Mouse (Mus musculus) heart, postnatal 0 days (tissue): ENCODE measurements around the gene Tulp1. TPM values are rescaled to one million over a fixed set of nuclear protein-coding genes. Genes with fewer than 3 reads are reported as not detected.

Experiments
- ATAC-seq: fragments of 200-750 bp; cut with Nextera tagmentation; 2 replicates; pipeline ENCODE4 v1.8.0; 2017; ENCODE audit warnings: low read depth, moderate number of reproducible peaks, moderate library complexity; ENCODE audit not compliant: insufficient read depth
- DNase-seq: peaks from one replicate; pipeline ENCODE4 v3.0.0-alpha.2; 2016; ENCODE audit warnings: low spot score
- H3K27ac ChIP-seq: fragments of 300-500 bp; sonication (generic); 2 replicates; pipeline ENCODE4 v1.5.1; 2014; ENCODE audit warnings: low read depth, mild to moderate bottlenecking
- H3K27me3 ChIP-seq: fragments of 300-500 bp; sonication (generic); 2 replicates; pipeline ENCODE4 v1.6.1; 2014; ENCODE audit warnings: low read length, mixed read lengths; ENCODE audit not compliant: control insufficient read depth, insufficient read depth
- H3K36me3 ChIP-seq: fragments of 300-500 bp; sonication (generic); replicated peaks from 2 replicates; pipeline ENCODE4 v1.6.1; 2014; ENCODE audit warnings: low read length, mixed read lengths; ENCODE audit not compliant: control insufficient read depth, insufficient read depth
- H3K4me1 ChIP-seq: fragments of 300-500 bp; sonication (generic); 2 replicates; pipeline ENCODE4 v1.6.1; 2014; ENCODE audit warnings: antibody characterized with exemption; ENCODE audit not compliant: control insufficient read depth, insufficient read depth
- H3K4me2 ChIP-seq: fragments of 300-500 bp; sonication (generic); 2 replicates; pipeline ENCODE4 v1.6.1; 2014; ENCODE audit warnings: low read depth, mild to moderate bottlenecking, low read length, moderate library complexity
- H3K4me3 ChIP-seq: fragments of 300-500 bp; sonication (generic); 2 replicates; pipeline ENCODE4 v1.5.1; 2014; ENCODE audit warnings: low read depth, low read length
- H3K9ac ChIP-seq: fragments of 300-500 bp; sonication (generic); replicated peaks from 2 replicates; pipeline ENCODE4 v1.6.1; 2014; ENCODE audit warnings: low read depth, low read length, mixed read lengths
- H3K9me3 ChIP-seq: fragments of 300-500 bp; sonication (generic); replicated peaks from 2 replicates; pipeline ENCODE4 v1.6.1; 2016; ENCODE audit warnings: low read length; ENCODE audit not compliant: control insufficient read depth
- CTCF ChIP-seq: IDR thresholded peaks from 2 replicates; pipeline ENCODE4 v1.5.1; 2016; ENCODE audit warnings: antibody characterized with exemption, control low read depth, low read depth
- EP300 ChIP-seq: IDR thresholded peaks from 2 replicates; pipeline ENCODE4 v1.6.1; 2016; ENCODE audit warnings: antibody characterized with exemption, low read depth
- WGBS: fragments of 180-500 bp; shearing (Covaris S2); extraction: QIAGEN DNeasy Blood & Tissue Kit; methylation state at CpG from one replicate; pipeline ENCODE4 v1.1.7; 2014; 5-methylcytosine and 5-hydroxymethylcytosine counted together
- polyA plus RNA-seq: library from polyadenylated mRNA; unstranded; fragments of >200 nt; fragmentation: Nextera tagmentation; extraction: Ambion mirVana; gene quantifications from 2 replicates; pipeline ENCODE4 v1.2.1, GENCODE M21; 2015
- total RNA-seq: library from RNA; depleted of rRNA; stranded (reverse); fragments of >200 nt; gene quantifications from 2 replicates; pipeline ENCODE4 v1.2.3, GENCODE M21; 2014; ENCODE audit warnings: low replicate concordance

Tulp1 gene
- total and polyA plus RNA-seq, 2 experiments from 2014 or later, result 0.61 to 1.3 TPM

GRCm38 (mm10) chr17:28355871-28356270, 9.2 kb downstream of the Tulp1 start:
- DNase-seq, result peak; percentile 72
- WGBS, result 61% methylated on average over 12 of the region's 12 CpGs

GRCm38 (mm10) chr17:28352018-28352417, 13.0 kb downstream of the Tulp1 start:
- no peaks in the 10 kb centered on the region for H3K9me3 ChIP-seq
- H3K27me3 ChIP-seq, result peaks cover 41% of the 10 kb centered on the region
- no peaks in the 10 kb centered on the region for H3K36me3 ChIP-seq
- DNase-seq, result no peak
- H3K4me3 ChIP-seq, result no peak overlapping the region
- 51% methylated on average over 11 of the region's 11 CpGs for WGBS
- H3K4me1 ChIP-seq, result peaks cover 26% of the 10 kb centered on the region
- no peak overlapping the region for H3K9ac ChIP-seq
- H3K4me2 ChIP-seq, result no peak overlapping the region
- TF ChIP-seq CTCF (no peak), EP300 (no peak)
- ATAC-seq, result no peak
- H3K27ac ChIP-seq, result no peak overlapping the region

More at GRCm38 (mm10) chr17:28355871-28356270, 9.2 kb downstream of the Tulp1 start:
- Histone ChIP-seq H3K4me2 (no peak overlapping the region), H3K4me3 (no peak overlapping the region), H3K9ac (no peak overlapping the region), H3K9me3 (no peaks in the 10 kb centered on the region), H3K4me1 (peaks cover 12% of the 10 kb centered on the region; the same call in 1 of the 2 replicates), H3K27ac (no peak overlapping the region), H3K36me3 (no peaks in the 10 kb centered on the region), H3K27me3 (peaks cover 72% of the 10 kb centered on the region)
- ATAC-seq, result peak; percentile 45; the same call in 1 of the 2 replicates
- TF ChIP-seq CTCF (no peak), EP300 (no peak)

GRCm38 (mm10) chr17:28351353-28351890, 13.6 kb downstream of the Tulp1 start:
- no peaks in the 10 kb centered on the region for H3K9me3 ChIP-seq
- H3K9ac ChIP-seq, result peak overlapping the region; percentile 83
- peak overlapping the region; percentile 80 for H3K27ac ChIP-seq
- H3K4me1 ChIP-seq, result peaks cover 27% of the 10 kb centered on the region
- ATAC-seq (no peak), DNase-seq (no peak)
- peak overlapping the region; percentile 69 for H3K4me3 ChIP-seq
- H3K4me2 ChIP-seq, result peak overlapping the region; percentile 93
- no peak for TF ChIP-seq CTCF
- H3K27me3 ChIP-seq, result peaks cover 35% of the 10 kb centered on the region
- no peaks in the 10 kb centered on the region for H3K36me3 ChIP-seq
- 2% methylated on average over 29 of the region's 29 CpGs for WGBS

- DNase-seq (peak; percentile 82), ATAC-seq (peak; percentile 79)
- Histone ChIP-seq H3K4me2 (peak within 1 kb of the TSS; percentile 93), H3K4me3 (peak within 1 kb of the TSS; percentile 69), H3K9me3 (no peaks in the 10 kb centered on the region), H3K36me3 (no peaks in the 10 kb centered on the region), H3K27ac (peak within 1 kb of the TSS; percentile 92), H3K9ac (peak within 1 kb of the TSS; percentile 83), H3K27me3 (peaks cover 30% of the 10 kb centered on the region), H3K4me1 (peaks cover 29% of the 10 kb centered on the region)
- WGBS, result under 1% methylated on average over 42 of the region's 73 CpGs
- TF ChIP-seq EP300 (no peak), CTCF (0 out of 2 replicates have a peak, but pooled peaks have one; percentile 17)
Measured at GRCm38 (mm10) chr17:28350466-28351352, 14.3 kb downstream of the Tulp1 start, which contains the start of gene Tead3. Gene Tead3, minus strand, starts transcription at chr17:28350817.

GRCm38 (mm10) chr17:28349901-28350465, 15.0 kb downstream of the Tulp1 start:
- H3K9me3 ChIP-seq, result no peaks in the 10 kb centered on the region
- peak overlapping the region; percentile 92 for H3K27ac ChIP-seq
- DNase-seq (no peak), ATAC-seq (peak; percentile 53)
- H3K4me3 ChIP-seq, result peak overlapping the region; percentile 69
- peak overlapping the region; percentile 83 for H3K9ac ChIP-seq
- peaks cover 30% of the 10 kb centered on the region for H3K27me3 ChIP-seq
- H3K36me3 ChIP-seq, result no peaks in the 10 kb centered on the region
- peaks cover 37% of the 10 kb centered on the region for H3K4me1 ChIP-seq
- TF ChIP-seq EP300 (no peak), CTCF (no peak)
- WGBS, result 1% methylated on average over 48 of the region's 54 CpGs
- peak overlapping the region; percentile 93 for H3K4me2 ChIP-seq
